Mouse (Mus musculus): ENCODE results near the gene Fchsd2.

DNA sequence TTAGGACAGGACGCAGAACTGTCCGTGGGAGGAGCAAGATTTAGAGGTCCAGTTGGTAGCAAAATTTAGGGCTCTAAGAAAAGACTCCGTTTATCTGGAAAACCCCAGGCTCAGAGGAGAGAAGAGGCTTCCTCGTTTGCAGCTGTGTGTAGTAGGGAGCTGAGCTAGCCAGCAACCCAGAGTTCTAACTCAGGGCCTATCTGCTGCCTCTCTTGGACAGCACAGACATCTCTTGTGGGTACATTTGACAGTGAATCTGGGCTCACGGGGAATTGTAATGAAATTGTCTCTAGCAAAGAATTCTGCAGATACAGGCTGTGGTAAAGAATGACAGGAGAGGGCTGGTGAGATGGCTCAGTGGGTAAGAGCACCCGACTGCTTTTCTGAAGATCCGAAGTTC, 210.0 kb downstream of the Fchsd2 start:
- TF ChIP-seq TAL1 (IDR thresholded peaks at IDR 0.05; ENCODE audit: low read length) (no peak), GATA1 (IDR thresholded peaks at IDR 0.05; ENCODE audit: low read length) (no peak)
